Mouse (Mus musculus) heart, postnatal 0 days (tissue): ENCODE measurements around the gene Serpina1f. TPM values are rescaled to one million over a fixed set of nuclear protein-coding genes. Genes with fewer than 3 reads are reported as not detected.
A peak's percentile ranks its signal among the peaks of the same experiment; 100 is the strongest.
"Not testable (repeated sequence)": the region's sequence is repeated elsewhere in the genome, so short reads cannot be mapped to it uniquely, and the experiment has no call there.

ENCODE experiments used
- ATAC-seq: fragments of 200-750 bp; cut with Nextera tagmentation; 2 replicates; pipeline ENCODE4 v1.8.0; 2017; ENCODE audit warnings: low read depth, moderate number of reproducible peaks, moderate library complexity; ENCODE audit not compliant: insufficient read depth
- DNase-seq: peaks from one replicate; pipeline ENCODE4 v3.0.0-alpha.2; 2016; ENCODE audit warnings: low spot score
- H3K27ac ChIP-seq: fragments of 300-500 bp; sonication (generic); 2 replicates; pipeline ENCODE4 v1.5.1; 2014; ENCODE audit warnings: low read depth, mild to moderate bottlenecking
- H3K27me3 ChIP-seq: fragments of 300-500 bp; sonication (generic); 2 replicates; pipeline ENCODE4 v1.6.1; 2014; ENCODE audit warnings: low read length, mixed read lengths; ENCODE audit not compliant: control insufficient read depth, insufficient read depth
- H3K36me3 ChIP-seq: fragments of 300-500 bp; sonication (generic); replicated peaks from 2 replicates; pipeline ENCODE4 v1.6.1; 2014; ENCODE audit warnings: low read length, mixed read lengths; ENCODE audit not compliant: control insufficient read depth, insufficient read depth
- H3K4me1 ChIP-seq: fragments of 300-500 bp; sonication (generic); 2 replicates; pipeline ENCODE4 v1.6.1; 2014; ENCODE audit warnings: antibody characterized with exemption; ENCODE audit not compliant: control insufficient read depth, insufficient read depth
- H3K4me2 ChIP-seq: fragments of 300-500 bp; sonication (generic); 2 replicates; pipeline ENCODE4 v1.6.1; 2014; ENCODE audit warnings: low read depth, mild to moderate bottlenecking, low read length, moderate library complexity
- H3K4me3 ChIP-seq: fragments of 300-500 bp; sonication (generic); 2 replicates; pipeline ENCODE4 v1.5.1; 2014; ENCODE audit warnings: low read depth, low read length
- H3K9ac ChIP-seq: fragments of 300-500 bp; sonication (generic); replicated peaks from 2 replicates; pipeline ENCODE4 v1.6.1; 2014; ENCODE audit warnings: low read depth, low read length, mixed read lengths
- H3K9me3 ChIP-seq: fragments of 300-500 bp; sonication (generic); replicated peaks from 2 replicates; pipeline ENCODE4 v1.6.1; 2016; ENCODE audit warnings: low read length; ENCODE audit not compliant: control insufficient read depth
- CTCF ChIP-seq: IDR thresholded peaks from 2 replicates; pipeline ENCODE4 v1.5.1; 2016; ENCODE audit warnings: antibody characterized with exemption, control low read depth, low read depth
- EP300 ChIP-seq: IDR thresholded peaks from 2 replicates; pipeline ENCODE4 v1.6.1; 2016; ENCODE audit warnings: antibody characterized with exemption, low read depth
- WGBS: fragments of 180-500 bp; shearing (Covaris S2); extraction: QIAGEN DNeasy Blood & Tissue Kit; methylation state at CpG from one replicate; pipeline ENCODE4 v1.1.7; 2014; 5-methylcytosine and 5-hydroxymethylcytosine counted together
- polyA plus RNA-seq: library from polyadenylated mRNA; unstranded; fragments of >200 nt; fragmentation: Nextera tagmentation; extraction: Ambion mirVana; gene quantifications from 2 replicates; pipeline ENCODE4 v1.2.1, GENCODE M21; 2015
- total RNA-seq: library from RNA; depleted of rRNA; stranded (reverse); fragments of >200 nt; gene quantifications from 2 replicates; pipeline ENCODE4 v1.2.3, GENCODE M21; 2014; ENCODE audit warnings: low replicate concordance; rRNA removed

Serpina1f gene
- total RNA-seq (not detected in 2 replicates), polyA plus RNA-seq (not detected in 2 replicates)

DNA sequence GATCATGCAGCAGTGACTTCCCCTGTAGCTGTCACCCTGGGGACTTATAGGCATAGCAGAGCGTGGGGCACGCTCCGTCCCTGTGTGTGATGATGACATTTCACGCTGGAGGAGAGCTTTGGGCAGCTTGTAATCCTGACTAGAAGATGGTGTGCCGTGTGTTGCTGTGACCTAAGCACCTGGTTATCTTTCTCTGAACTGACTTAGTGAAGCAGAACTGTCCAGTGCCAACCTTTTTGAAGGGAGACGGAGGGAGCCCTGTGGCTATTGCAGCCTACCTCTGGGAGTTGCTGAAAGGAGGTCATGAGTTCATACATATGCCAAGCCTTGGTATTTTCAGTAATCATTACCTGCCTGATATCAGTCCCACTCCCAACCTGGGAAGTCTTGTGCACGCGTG is at the start of gene Serpina1f:
Serpina1f (minus strand) TSS at position 101 of the 400 bp plus-strand sequence.
- Histone ChIP-seq H3K4me3 (no peak within 1 kb of the TSS), H3K27me3 (no peaks in the 10 kb centered on the region), H3K9ac (no peak within 1 kb of the TSS), H3K4me2 (no peak within 1 kb of the TSS), H3K36me3 (no peaks in the 10 kb centered on the region), H3K4me1 (no peaks in the 10 kb centered on the region), H3K27ac (no peak within 1 kb of the TSS), H3K9me3 (no peaks in the 10 kb centered on the region)
- no peak for DNase-seq
- no peak for TF ChIP-seq CTCF
- TF ChIP-seq EP300: no peak
- WGBS: 77% methylated on average over 8 of the region's 8 CpGs
- ATAC-seq: no peak

DNA sequence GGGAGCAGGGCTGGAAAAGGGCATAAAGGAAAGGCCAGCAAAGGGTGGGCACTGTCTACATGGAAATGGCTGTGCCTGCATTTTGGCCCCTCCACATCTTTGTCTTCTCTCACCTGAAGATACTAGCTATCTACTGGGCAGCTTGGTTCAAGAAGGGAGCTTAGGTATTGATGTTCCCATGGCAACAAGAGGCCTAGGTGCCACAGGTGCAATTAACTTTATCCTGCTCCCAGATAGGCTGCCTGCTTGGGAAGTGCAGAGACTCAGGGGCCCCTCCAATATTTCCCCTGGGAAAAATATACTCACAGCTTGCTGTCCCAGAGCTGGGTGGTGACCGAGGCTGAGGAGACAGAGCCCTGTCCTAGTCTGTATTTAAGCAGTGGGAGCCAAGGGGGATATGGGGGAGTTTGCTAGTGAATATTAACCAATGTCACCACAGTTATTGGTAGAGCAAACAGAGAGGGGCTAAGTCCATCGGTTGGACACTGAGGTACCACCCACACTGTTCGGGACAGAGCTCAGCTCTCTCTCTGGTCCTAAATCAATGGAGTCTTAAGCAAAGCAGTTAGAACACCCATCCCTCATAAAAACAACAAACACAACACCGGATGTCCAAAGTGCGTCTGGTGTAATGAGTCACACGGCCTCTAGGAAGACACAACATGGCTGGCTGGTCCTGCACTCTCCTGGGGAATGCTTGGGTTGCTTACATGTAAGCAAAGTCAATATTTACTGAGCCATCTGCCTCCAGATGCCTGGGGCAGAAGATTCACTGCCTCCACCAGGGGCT is 42.7 kb upstream of the Serpina1f start:
- not testable (repeated sequence) for H3K4me3 ChIP-seq, H3K36me3 ChIP-seq, H3K9ac ChIP-seq, H3K4me1 ChIP-seq, H3K27me3 ChIP-seq, DNase-seq, ATAC-seq, H3K9me3 ChIP-seq, H3K27ac ChIP-seq, H3K4me2 ChIP-seq
- 82% methylated on average over 5 of the region's 6 CpGs for WGBS

DNA sequence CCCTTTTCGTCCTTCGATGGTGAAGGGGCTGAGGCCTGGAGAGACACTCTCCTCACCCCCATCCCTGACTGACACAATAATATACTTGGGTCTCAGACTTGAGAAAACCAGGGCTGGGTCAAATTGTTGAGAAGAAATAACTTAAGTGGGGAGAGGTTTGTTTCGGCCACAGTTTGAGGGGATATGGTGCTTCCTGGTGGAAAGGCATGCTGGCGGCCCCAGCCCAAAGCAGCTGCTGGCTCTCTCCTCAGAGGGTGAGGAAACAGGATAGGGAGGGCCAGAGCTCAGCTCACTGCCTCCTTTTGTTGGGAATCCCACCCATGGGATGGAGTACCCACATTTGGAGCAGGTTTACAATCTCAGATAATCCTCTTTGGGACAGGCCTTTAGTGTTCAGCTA is 40.2 kb upstream of the Serpina1f start:
- not testable (repeated sequence) for H3K9ac ChIP-seq, H3K9me3 ChIP-seq, H3K4me1 ChIP-seq, H3K36me3 ChIP-seq, H3K4me3 ChIP-seq, ATAC-seq, DNase-seq, H3K4me2 ChIP-seq, H3K27me3 ChIP-seq, H3K27ac ChIP-seq
- 72% methylated on average over 4 of the region's 4 CpGs for WGBS

DNA sequence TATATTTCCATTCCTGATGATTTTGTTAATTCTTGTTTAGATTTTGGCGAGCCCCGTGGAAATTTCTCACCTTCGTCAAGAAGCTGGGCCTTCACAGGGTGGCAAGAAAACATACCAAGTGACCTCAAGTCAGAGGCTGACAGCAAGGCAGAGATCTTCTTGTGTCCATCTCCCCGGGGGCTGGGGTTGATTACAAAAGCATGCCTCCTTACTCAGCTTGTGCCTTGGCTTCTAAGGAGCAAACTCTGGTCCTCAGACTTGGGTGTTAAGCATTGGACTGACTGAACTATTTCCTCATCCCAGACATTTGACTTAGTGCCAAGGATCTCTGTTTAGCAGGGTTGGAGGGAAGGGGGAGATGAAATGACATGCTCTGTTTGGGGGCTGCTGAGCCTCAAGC is 39.8 kb upstream of the Serpina1f start:
- WGBS: 75% methylated on average over 4 of the region's 4 CpGs
- not testable (repeated sequence) for H3K9me3 ChIP-seq, H3K4me2 ChIP-seq, H3K27ac ChIP-seq, H3K27me3 ChIP-seq, H3K9ac ChIP-seq, H3K4me3 ChIP-seq, ATAC-seq, H3K36me3 ChIP-seq, H3K4me1 ChIP-seq, DNase-seq

DNA sequence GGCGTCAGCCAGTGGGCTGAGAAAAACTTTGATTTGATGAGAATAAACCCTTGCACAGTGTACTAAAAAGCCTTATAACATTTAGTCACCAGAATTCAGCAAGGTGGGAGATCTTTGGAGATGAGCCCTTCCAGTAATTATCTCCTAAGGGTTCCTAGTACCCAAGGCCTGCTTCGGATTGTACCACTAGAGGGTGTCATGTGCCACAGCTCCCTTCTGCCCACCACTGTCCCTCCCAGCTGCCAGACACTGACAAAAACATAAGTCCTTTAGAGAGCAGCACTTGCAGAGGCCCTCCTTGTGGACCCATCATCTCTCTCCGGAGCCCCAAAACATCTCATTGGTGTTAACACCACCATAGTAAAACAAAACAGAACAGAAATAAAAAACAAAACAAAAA is 16.2 kb upstream of the Serpina1f start:
- ATAC-seq: no peak
- WGBS: 66% methylated on average over 3 of the region's 3 CpGs
- H3K27me3 ChIP-seq: no peaks in the 10 kb centered on the region

GRCm38 (mm10) chr12:103710405-103710804 is 15.1 kb upstream of the Serpina1f start:
- no peak for TF ChIP-seq EP300
- peak; percentile 53 for TF ChIP-seq CTCF
- 46% methylated on average over 1 of the region's 1 CpGs for WGBS
- Histone ChIP-seq H3K9ac (no peak overlapping the region), H3K4me3 (no peak overlapping the region), H3K27me3 (no peaks in the 10 kb centered on the region), H3K36me3 (no peaks in the 10 kb centered on the region), H3K4me2 (no peak overlapping the region), H3K4me1 (no peaks in the 10 kb centered on the region), H3K9me3 (no peaks in the 10 kb centered on the region), H3K27ac (no peak overlapping the region)
- peak; percentile 19 for DNase-seq
- ATAC-seq: no peak

More for the DNA sequence above, 16.2 kb upstream of the Serpina1f start:
- TF ChIP-seq CTCF (no peak), EP300 (no peak)
- H3K27ac ChIP-seq: no peak overlapping the region
- H3K9me3 ChIP-seq: no peaks in the 10 kb centered on the region
- no peak for DNase-seq
- H3K4me1 ChIP-seq: no peaks in the 10 kb centered on the region
- H3K36me3 ChIP-seq: no peaks in the 10 kb centered on the region
- H3K4me3 ChIP-seq: no peak overlapping the region
- H3K9ac ChIP-seq: no peak overlapping the region
- H3K4me2 ChIP-seq: no peak overlapping the region
